Mouse (Mus musculus): ENCODE data around the gene Dusp18. TPM values are rescaled to one million over a fixed set of nuclear protein-coding genes. Genes with fewer than 3 reads are reported as not detected.

Gene Dusp18
- total and polyA plus RNA-seq, 3 experiments, result 0.81 to 2.2 TPM; not detected in 1

DNA sequence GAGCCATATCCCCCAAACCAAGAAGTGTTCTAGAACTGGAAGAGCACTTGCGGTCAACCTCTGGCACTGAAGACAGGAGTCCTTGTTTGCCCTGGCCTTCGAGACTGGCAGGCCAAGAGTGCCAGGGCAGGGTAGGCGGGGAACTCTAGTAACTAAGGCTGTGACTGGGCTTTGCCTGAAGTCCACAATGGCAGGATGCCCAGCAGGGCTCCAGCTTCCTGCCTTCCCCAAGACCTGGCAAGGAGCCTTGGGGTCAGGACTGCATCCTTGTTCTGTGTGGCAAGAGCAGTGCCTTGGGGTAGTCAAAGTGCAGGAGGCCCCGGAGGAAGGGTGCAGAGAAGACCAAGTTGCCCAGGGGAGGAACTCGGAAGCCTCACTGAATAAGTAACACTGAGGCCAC is 8.0 kb downstream of the Dusp18 start:
- Histone ChIP-seq H3K36me3 (ENCODE audit: control insufficient read depth in 1 of 2, insufficient read depth in 2 of 2, low read length in 2 of 2) (no peaks in the 10 kb centered on the region), H3K27me3 (ENCODE audit: control insufficient read depth in 1 of 2, insufficient read depth in 2 of 2, low read length in 2 of 2) (no peaks in the 10 kb centered on the region), H3K4me3 (ENCODE audit: control insufficient read depth in 1 of 2, insufficient read depth in 1 of 2, low read depth in 2 of 2, low read length in 2 of 2) (no peak overlapping the region), H3K9ac (ENCODE audit: control insufficient read depth, low read depth, low read length, poor library complexity, severe bottlenecking) (no peak overlapping the region), H3K4me1 (ENCODE audit: control insufficient read depth in 1 of 2, insufficient read depth in 2 of 2, low read length in 2 of 2) (no peaks in the 10 kb centered on the region), H3K9me3 (replicated peaks; ENCODE audit: insufficient read depth, low read length) (no peaks in the 10 kb centered on the region), H3K27ac (ENCODE audit: control insufficient read depth, low read depth, low read length) (no peak overlapping the region), H3K79me2 (ENCODE audit: control insufficient read depth, insufficient read depth, low read length, poor library complexity) (no peaks in the 10 kb centered on the region)
- no peak for DNase-seq (ENCODE audit: low read depth, low spot score)
- TF ChIP-seq MAZ (IDR thresholded peaks at IDR 0.05; ENCODE audit: low read depth, low read length) (no peak), POLR2AphosphoS5 (IDR thresholded peaks at IDR 0.05; ENCODE audit: borderline replicate concordance, low read depth, low read length) (no peak), MAX (IDR thresholded peaks at IDR 0.05; ENCODE audit: low read length) (no peak), KAT2A (conservative IDR thresholded peaks at IDR 0.05; ENCODE audit: low read depth, low read length) (no peak), ZC3H11A (IDR thresholded peaks at IDR 0.05; ENCODE audit: low read depth, low read length) (no peak), UBTF (IDR thresholded peaks at IDR 0.05; ENCODE audit: borderline replicate concordance, insufficient read depth, low read depth, low read length) (no peak)

DNA sequence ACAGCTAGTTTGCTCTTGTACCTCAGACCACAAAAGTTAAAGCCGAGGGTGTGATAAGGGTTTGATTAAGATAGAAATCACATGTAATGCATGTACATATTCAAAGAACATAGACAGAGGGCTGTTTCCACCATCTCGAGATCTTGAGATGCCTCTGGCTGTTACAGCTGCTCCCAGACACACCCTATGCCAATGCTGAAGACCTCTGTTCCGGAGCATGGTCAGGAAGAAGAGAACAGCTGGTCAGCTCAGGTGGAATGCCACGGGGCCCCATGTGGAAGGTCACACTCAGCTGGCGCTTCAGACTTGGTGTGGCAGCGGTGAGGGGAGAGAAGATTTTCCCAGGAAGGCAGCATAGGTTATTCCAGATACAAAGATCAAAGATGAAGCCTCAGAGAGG is 9.6 kb downstream of the Dusp18 start:
- no peak overlapping the region for H3K27ac ChIP-seq (ENCODE audit: control insufficient read depth, low read depth, low read length)
- no peak overlapping the region for H3K4me3 ChIP-seq (ENCODE audit: control insufficient read depth in 1 of 2, insufficient read depth in 1 of 2, low read depth in 2 of 2, low read length in 2 of 2)
- H3K36me3 ChIP-seq (ENCODE audit: control insufficient read depth in 1 of 2, insufficient read depth in 2 of 2, low read length in 2 of 2), result no peaks in the 10 kb centered on the region
- peaks cover 0 to under 1% of the 10 kb centered on the region in 2 experiments; a peak in 1 of 4 replicates for H3K4me1 ChIP-seq (ENCODE audit: control insufficient read depth in 1 of 2, insufficient read depth in 2 of 2, low read length in 2 of 2)
- no peaks in the 10 kb centered on the region for H3K27me3 ChIP-seq (ENCODE audit: control insufficient read depth in 1 of 2, insufficient read depth in 2 of 2, low read length in 2 of 2)
- no peak for DNase-seq (ENCODE audit: low read depth, low spot score)
- no peaks in the 10 kb centered on the region for H3K9me3 ChIP-seq (replicated peaks; ENCODE audit: insufficient read depth, low read length)
- no peak for TF ChIP-seq CHD2 (IDR thresholded peaks at IDR 0.05; ENCODE audit: low read length)
- TF ChIP-seq MYC (IDR thresholded peaks at IDR 0.05; ENCODE audit: low read depth, low read length), result no peak
- no peak for TF ChIP-seq ZC3H11A (IDR thresholded peaks at IDR 0.05; ENCODE audit: low read depth, low read length)
- TF ChIP-seq TCF12 (IDR thresholded peaks at IDR 0.05; ENCODE audit: low read depth, low read length), result no peak
- no peak for TF ChIP-seq MXI1 (IDR thresholded peaks at IDR 0.05; ENCODE audit: low read depth, low read length)
- TF ChIP-seq TAL1 (IDR thresholded peaks at IDR 0.05; ENCODE audit: low read length), result no peak
- no peak for TF ChIP-seq SIN3A (IDR thresholded peaks at IDR 0.05; ENCODE audit: low read length)
- TF ChIP-seq CHD1 (IDR thresholded peaks at IDR 0.05; ENCODE audit: low read depth, low read length), result no peak
- no peak overlapping the region for H3K9ac ChIP-seq (ENCODE audit: control insufficient read depth, low read depth, low read length, poor library complexity, severe bottlenecking)
- H3K79me2 ChIP-seq (ENCODE audit: control insufficient read depth, insufficient read depth, low read length, poor library complexity), result no peaks in the 10 kb centered on the region

DNA sequence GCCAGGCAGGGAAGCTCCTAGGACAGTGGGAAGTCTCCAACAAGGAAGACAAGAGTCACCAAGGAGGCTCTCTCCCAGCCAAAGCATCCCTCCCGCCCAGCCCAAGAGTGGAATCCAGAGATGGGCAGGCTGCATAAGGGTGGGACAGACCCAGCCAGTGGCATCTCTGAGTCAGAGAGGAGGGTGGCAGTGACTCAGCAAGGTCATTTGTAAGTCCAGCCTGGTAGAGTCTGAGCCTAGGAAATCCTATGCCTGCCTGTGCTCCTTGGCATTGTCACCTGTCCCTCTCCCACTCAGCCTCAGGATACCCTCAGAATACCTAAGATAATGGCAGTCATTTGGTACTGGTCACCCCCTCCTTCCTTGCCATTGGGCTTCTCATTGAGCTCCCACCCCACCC is 10.4 kb downstream of the Dusp18 start:
- Histone ChIP-seq H3K4me3 (ENCODE audit: control insufficient read depth in 1 of 2, insufficient read depth in 1 of 2, low read depth in 2 of 2, low read length in 2 of 2) (no peak overlapping the region), H3K27me3 (ENCODE audit: control insufficient read depth in 1 of 2, insufficient read depth in 2 of 2, low read length in 2 of 2) (no peaks in the 10 kb centered on the region), H3K27ac (ENCODE audit: control insufficient read depth, low read depth, low read length) (no peak overlapping the region), H3K9ac (ENCODE audit: control insufficient read depth, low read depth, low read length, poor library complexity, severe bottlenecking) (no peak overlapping the region), H3K79me2 (ENCODE audit: control insufficient read depth, insufficient read depth, low read length, poor library complexity) (peaks cover 3% of the 10 kb centered on the region; the same call in 1 of the 2 replicates), H3K9me3 (replicated peaks; ENCODE audit: insufficient read depth, low read length) (no peaks in the 10 kb centered on the region), H3K4me1 (ENCODE audit: control insufficient read depth in 1 of 2, insufficient read depth in 2 of 2, low read length in 2 of 2) (peaks cover 0 to 9% of the 10 kb centered on the region in 2 experiments; a peak in 3 of 4 replicates), H3K36me3 (ENCODE audit: control insufficient read depth in 1 of 2, insufficient read depth in 2 of 2, low read length in 2 of 2) (no peaks in the 10 kb centered on the region)
- no peak for DNase-seq (ENCODE audit: low read depth, low spot score)
- no peak for TF ChIP-seq RCOR1 (IDR thresholded peaks at IDR 0.05; ENCODE audit: low read depth, low read length)
- TF ChIP-seq MAFK (IDR thresholded peaks at IDR 0.05; ENCODE audit: borderline replicate concordance, low read depth, low read length), result no peak

Data from MEL (cell line).